Mouse (Mus musculus) heart, adult 2 months (tissue): ENCODE results near the gene Qk. TPM values are rescaled to one million over a fixed set of nuclear protein-coding genes. Genes with fewer than 3 reads are reported as not detected.

ENCODE experiments used
- DNase-seq, 2 experiments: peaks; one replicate each; pipeline ENCODE4 v3.0.0; 2021
- H3K27ac ChIP-seq: fragments of 200-600 bp; 2 replicates; pipeline ENCODE4 v1.8.1; 2022
- H3K27me3 ChIP-seq: fragments of 200-500 bp; 2 replicates; pipeline ENCODE4 v1.6.1; 2012; ENCODE audit warnings: mild to moderate bottlenecking, low read length, inconsistent platforms, mixed read lengths; ENCODE audit not compliant: control insufficient read depth, insufficient read depth
- H3K36me3 ChIP-seq: fragments of 200-500 bp; 2 replicates; pipeline ENCODE4 v1.6.1; 2012; ENCODE audit warnings: low read length, inconsistent platforms; ENCODE audit not compliant: control insufficient read depth, insufficient read depth
- H3K4me1 ChIP-seq: fragments of 200-500 bp; 2 replicates; pipeline ENCODE4 v1.6.1; 2011; ENCODE audit warnings: low read length; ENCODE audit not compliant: control insufficient read depth, insufficient read depth
- H3K4me3 ChIP-seq: fragments of 200-600 bp; 2 replicates; pipeline ENCODE4 v1.8.1; 2022
- H3K79me2 ChIP-seq: fragments of 200-500 bp; replicated peaks from 2 replicates; pipeline ENCODE4 v1.6.1; 2012; ENCODE audit warnings: mild to moderate bottlenecking, inconsistent platforms, low read length, moderate library complexity, mixed read lengths; ENCODE audit not compliant: control insufficient read depth, insufficient read depth
- H3K9ac ChIP-seq: fragments of 200-500 bp; 2 replicates; pipeline ENCODE4 v1.6.1; 2012; ENCODE audit warnings: low read depth, mild to moderate bottlenecking, control low read depth, inconsistent platforms, low read length, mixed read lengths
- CTCF ChIP-seq: fragments of 200-600 bp; IDR thresholded peaks from 2 replicates; pipeline ENCODE4 v1.8.1; 2022; ENCODE audit warnings: antibody characterized with exemption, mild to moderate bottlenecking, moderate library complexity
- EP300 ChIP-seq: fragments of 200-500 bp; IDR thresholded peaks from 2 replicates; pipeline ENCODE4 v1.6.1; 2011; ENCODE audit warnings: low read depth, low read length, control low read depth; ENCODE audit not compliant: insufficient read depth
- POLR2A ChIP-seq: fragments of 200-500 bp; IDR thresholded peaks from 2 replicates; pipeline ENCODE4 v1.6.1; 2011; ENCODE audit warnings: mild to moderate bottlenecking, low read depth, low read length, control low read depth; ENCODE audit not compliant: insufficient read depth
- WGBS: fragments of 180-500 bp; shearing (Covaris S2); methylation state at CpG from one replicate; pipeline ENCODE4 v1.1.7; 2018; 5-methylcytosine and 5-hydroxymethylcytosine counted together
- intact Hi-C: fragments of 180-260 bp; cut with DNase I; formaldehyde crosslinking; loops from one replicate; pipeline ENCODE4 v1.15.1; 2025
- polyA plus RNA-seq: library from polyadenylated mRNA; depleted of rRNA; stranded (reverse); fragments of >200 nt; gene quantifications from 2 replicates; pipeline ENCODE4 v1.2.3, GENCODE M21; 2012
- total RNA-seq, 2 experiments: library from RNA; stranded (reverse); gene quantifications; 2 replicates each; pipeline ENCODE4 v1.2.3; 2021

Qk gene
- total and polyA plus RNA-seq, 3 experiments: 342 to 514 (median 469) TPM

DNA sequence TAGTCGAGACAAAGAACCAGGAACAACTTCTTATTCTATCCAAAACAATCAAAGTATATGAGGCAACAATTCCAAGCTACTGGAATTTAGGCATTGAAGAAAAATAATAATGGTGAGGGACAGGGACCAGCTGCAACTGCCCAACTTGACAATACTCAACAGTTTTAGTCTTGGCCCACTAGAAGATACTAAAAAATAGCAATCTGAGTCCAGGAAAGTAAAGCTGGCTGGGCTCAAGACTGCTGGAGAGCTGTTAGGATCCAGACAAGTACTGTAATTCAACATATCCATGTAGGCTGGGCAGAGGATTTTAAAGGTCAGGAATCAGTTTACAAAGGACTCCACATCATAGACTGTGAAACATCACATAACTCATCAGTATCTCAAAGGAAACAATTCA lies 79.6 kb downstream of the Qk start:
- no peak for DNase-seq
- Histone ChIP-seq H3K9ac (no peak overlapping the region), H3K79me2 (peaks cover 5% of the 10 kb centered on the region; the same call in 1 of the 2 replicates), H3K27ac (no peak overlapping the region), H3K36me3 (peaks cover 62% of the 10 kb centered on the region), H3K27me3 (no peaks in the 10 kb centered on the region), H3K4me3 (no peak overlapping the region), H3K4me1 (peaks cover 23% of the 10 kb centered on the region)
- 46% methylated on average over 1 of the region's 1 CpGs for WGBS
- TF ChIP-seq CTCF: no peak
- TF ChIP-seq EP300: no peak
- no peak for TF ChIP-seq POLR2A
- intact Hi-C loops: no loop called here

DNA sequence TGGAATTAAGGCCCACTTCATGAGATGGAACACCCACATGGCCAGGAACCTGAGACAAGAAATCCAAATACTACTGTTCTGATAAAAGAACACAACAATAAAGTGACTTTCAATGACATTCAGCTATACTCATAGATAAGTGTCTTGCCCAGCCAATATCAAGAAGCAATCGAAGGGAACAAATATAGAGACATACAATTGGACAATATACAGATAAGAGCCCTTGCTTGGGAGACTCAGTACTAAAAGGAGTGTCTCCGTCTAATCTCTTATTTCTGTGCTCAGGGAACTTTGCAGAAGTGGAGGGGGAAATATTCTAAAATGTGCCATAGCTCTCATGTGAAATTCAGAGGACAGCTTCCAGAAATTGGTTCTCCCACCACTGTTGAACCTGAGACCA lies 83.1 kb downstream of the Qk start:
- no peak for TF ChIP-seq EP300
- TF ChIP-seq POLR2A: no peak
- no peak for TF ChIP-seq CTCF
- Histone ChIP-seq H3K36me3 (peaks cover 58% of the 10 kb centered on the region), H3K27me3 (no peaks in the 10 kb centered on the region), H3K9ac (no peak overlapping the region), H3K4me3 (no peak overlapping the region), H3K79me2 (peaks cover 1% of the 10 kb centered on the region; the same call in 1 of the 2 replicates), H3K4me1 (peaks cover 18% of the 10 kb centered on the region), H3K27ac (no peak overlapping the region)
- 64% methylated on average over 2 of the region's 2 CpGs for WGBS
- no peak for DNase-seq
- intact Hi-C loops: no loop called here

DNA sequence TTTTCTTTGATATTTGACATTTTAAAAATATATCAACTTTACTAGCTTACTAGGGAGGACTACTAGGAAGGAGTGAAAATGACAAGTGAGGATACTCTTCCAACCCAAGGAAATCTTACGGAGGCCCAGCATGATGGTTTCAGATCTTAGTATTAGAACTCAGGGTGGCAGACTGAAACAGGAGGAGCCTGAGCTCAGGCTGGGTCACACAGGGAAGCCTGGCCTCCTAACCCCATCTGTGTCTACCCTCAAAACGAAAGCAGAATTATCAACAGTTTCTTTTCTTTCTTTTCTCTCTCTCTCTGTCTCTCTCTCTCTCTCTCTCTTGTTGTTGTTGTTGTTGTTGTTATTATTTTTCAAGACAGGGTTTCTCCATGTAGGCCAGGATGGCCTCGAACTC lies 87.2 kb downstream of the Qk start:
- TF ChIP-seq EP300 (no peak), CTCF (no peak), POLR2A (no peak)
- Histone ChIP-seq H3K4me3 (no peak overlapping the region), H3K27ac (no peak overlapping the region), H3K4me1 (peaks cover 16% of the 10 kb centered on the region), H3K9ac (no peak overlapping the region), H3K36me3 (peaks cover 49% of the 10 kb centered on the region), H3K27me3 (no peaks in the 10 kb centered on the region), H3K79me2 (peaks cover 3% of the 10 kb centered on the region; the same call in 1 of the 2 replicates)
- no peak for DNase-seq
- intact Hi-C loops: no loop called here
- 64% methylated on average over 3 of the region's 3 CpGs for WGBS

DNA sequence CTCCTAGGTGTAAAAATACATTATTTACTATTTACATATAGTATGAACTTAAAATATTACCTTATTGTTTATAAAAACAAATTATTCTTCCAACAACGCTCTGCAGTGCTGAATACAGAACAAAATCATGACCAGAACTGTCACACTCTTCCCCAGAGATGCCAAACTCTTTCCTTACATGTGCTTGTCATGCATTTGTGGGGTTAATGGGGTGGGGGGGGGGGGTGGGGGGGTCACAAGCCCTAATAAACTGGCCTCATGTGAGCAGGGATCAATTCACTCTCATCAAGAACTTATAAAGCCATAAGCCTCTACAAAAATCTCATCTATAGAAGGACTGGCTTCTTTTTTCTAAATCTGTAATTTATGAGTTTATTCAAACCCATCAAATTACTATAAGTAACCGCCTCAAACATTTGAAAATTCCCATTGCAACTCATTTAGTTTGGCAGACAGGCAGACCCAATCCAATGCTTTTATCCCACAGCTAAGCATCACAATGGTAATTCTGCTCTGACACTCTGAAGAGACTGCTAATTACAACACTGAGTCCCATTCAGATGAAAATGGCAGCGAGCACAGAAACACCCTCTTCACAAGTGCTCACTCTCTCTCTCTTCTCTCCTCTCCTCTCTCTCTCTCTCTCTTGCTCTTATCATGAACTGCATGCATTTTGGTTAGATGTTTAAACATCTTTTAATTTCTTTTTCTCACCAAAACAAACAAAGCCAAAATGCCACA lies 91.7 kb downstream of the Qk start:
- 71% methylated on average over 3 of the region's 3 CpGs for WGBS
- intact Hi-C loops: loop anchor here (10.0 kb wide), 1 partner anchor 87 kb away; the partner anchor contains the start of gene Qk
- Histone ChIP-seq H3K4me3 (no peak overlapping the region), H3K79me2 (peaks cover 2% of the 10 kb centered on the region; the same call in 1 of the 2 replicates), H3K9ac (no peak overlapping the region), H3K36me3 (peaks cover 46% of the 10 kb centered on the region), H3K4me1 (peaks cover 17% of the 10 kb centered on the region), H3K27me3 (no peaks in the 10 kb centered on the region), H3K27ac (no peak overlapping the region)
- no peak for TF ChIP-seq CTCF
- no peak for TF ChIP-seq POLR2A
- TF ChIP-seq EP300: no peak
- no peak for DNase-seq

DNA sequence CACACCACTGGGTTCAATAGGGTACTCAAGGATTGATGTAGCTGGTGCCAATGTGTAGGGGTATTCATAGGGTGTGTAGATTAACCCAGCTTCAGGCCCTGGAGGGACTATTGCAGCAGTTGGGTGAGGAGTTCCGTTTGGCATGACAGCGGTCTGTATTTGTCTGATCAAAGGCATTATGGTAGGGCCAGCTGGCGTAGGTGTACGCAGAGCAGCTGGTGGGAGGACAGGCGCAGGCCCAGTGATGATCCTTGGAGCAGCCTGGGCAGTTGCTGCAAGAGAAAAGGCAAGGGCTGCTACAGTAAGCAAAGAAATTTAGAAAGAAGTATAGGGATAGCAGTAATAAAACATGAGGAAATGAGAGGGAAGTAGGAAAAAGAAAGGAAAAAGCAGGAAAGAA lies 103.5 kb downstream of the Qk start:
- Histone ChIP-seq H3K36me3 (peaks cover 60% of the 10 kb centered on the region), H3K4me3 (no peak overlapping the region), H3K27me3 (no peaks in the 10 kb centered on the region), H3K27ac (no peak overlapping the region), H3K9ac (no peak overlapping the region), H3K79me2 (peaks cover 2% of the 10 kb centered on the region; the same call in 1 of the 2 replicates), H3K4me1 (peaks cover 8% of the 10 kb centered on the region)
- DNase-seq: no peak
- 59% methylated on average over 5 of the region's 5 CpGs for WGBS
- intact Hi-C loops: no loop called here
- TF ChIP-seq POLR2A: no peak

DNA sequence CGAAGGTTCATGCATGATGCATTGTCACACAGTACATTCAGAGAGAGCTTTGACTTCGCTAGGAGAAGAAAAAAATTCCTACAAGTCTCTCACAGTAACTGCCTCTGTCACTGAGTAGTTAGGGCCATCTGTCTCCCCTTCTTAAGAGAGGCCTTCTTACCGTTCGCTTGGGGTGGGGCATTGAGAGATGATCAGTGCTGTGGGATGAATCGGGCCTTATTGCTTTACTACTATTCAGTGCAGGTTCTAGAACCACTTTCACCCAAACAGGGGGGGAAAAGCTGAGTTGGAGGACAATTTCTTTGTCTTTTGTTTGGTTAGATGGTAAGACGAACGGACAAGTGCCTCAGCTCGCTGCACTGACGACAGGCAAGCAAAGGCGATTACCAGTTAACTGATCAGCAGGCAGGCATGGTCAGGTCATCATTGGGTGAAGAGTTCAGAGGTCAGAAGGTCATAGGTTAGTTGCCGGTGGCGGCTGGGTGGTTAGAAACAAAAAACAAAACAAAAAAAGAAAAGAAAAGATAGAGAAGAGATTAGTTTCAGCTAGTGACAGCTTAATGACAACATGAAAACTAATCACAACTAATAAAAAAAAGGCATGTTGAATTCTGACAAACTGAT lies 110.4 kb downstream of the Qk start:
- H3K27ac ChIP-seq: no peak overlapping the region
- H3K27me3 ChIP-seq: no peaks in the 10 kb centered on the region
- no peaks in the 10 kb centered on the region; the same call in 1 of the 2 replicates for H3K79me2 ChIP-seq
- peaks cover 47% of the 10 kb centered on the region for H3K36me3 ChIP-seq
- WGBS: 71% methylated on average over 12 of the region's 12 CpGs
- H3K4me1 ChIP-seq: peaks cover 4% of the 10 kb centered on the region
- TF ChIP-seq EP300 (no peak), CTCF (no peak), POLR2A (no peak)
- DNase-seq: no peak
- no peak overlapping the region for H3K4me3 ChIP-seq
- no peak overlapping the region for H3K9ac ChIP-seq
- intact Hi-C loops: no loop called here
